Mouse (Mus musculus): Measurements from ENCODE around the gene Stub1. TPM values are rescaled to one million over a fixed set of nuclear protein-coding genes. Genes with fewer than 3 reads are reported as not detected.

Gene Stub1
- polyA plus RNA-seq, 1 experiment from 2014 or later = 303 TPM

DNA sequence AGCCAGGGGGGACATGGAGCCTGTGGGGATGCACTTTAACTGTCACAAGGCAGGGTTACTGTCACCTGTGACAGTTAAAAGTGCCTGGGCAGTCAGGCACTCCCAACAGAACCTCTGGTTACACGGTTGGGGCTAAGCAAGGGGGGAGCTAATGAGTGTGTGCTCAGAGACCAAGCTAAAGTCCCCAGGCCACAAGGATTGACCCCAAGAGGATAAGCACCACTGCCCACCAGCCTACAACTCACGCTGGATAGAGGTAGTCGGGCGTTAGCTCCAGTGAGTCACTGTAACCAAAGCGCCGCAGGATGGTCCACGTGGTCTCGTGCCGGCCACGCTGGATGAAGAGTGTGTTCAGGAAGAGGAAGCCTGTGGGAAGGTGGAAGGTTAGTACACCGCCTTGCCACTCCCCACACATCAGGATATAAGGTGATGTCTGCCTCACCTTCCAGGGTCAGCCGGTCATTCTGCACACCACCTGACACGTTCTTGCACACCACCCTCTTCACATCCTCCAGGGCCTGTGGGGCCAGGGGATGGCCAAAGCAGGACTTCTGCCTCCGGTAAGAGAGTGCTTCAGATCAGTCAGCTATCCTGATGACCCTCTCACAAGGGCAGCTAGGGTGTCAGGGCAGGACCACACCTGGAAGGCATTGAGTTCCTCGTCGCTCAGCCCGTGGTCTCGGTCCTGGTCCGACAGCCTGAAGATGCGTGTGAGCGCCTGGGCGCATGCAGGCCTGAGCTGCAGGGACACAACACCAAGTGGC lies 8.1 kb upstream of the Stub1 start, which contains the start of gene Gm20683:
TSS of gene Gm20683 (minus strand) at position 647 of the 764 bp plus-strand sequence.
- no peak within 1 kb of the TSS for H3K27ac ChIP-seq
- H3K36me3 ChIP-seq (ENCODE audit: poor library complexity, severe bottlenecking) = peaks cover 59% of the 10 kb centered on the region
- WGBS = 96% methylated on average over 22 of the region's 22 CpGs
- H3K27me3 ChIP-seq = no peaks in the 10 kb centered on the region
- H3K9me3 ChIP-seq (replicated peaks) = no peaks in the 10 kb centered on the region
- no peak within 1 kb of the TSS for H3K4me3 ChIP-seq
- H3K9ac ChIP-seq = 0 out of 2 replicates have a peak within 1 kb of the TSS, but pooled peaks have one; percentile 8
- peaks cover 37% of the 10 kb centered on the region for H3K4me1 ChIP-seq
- no peak for ATAC-seq
- no peak within 1 kb of the TSS for H3K4me2 ChIP-seq

GRCm38 (mm10) chr17:25840519-25840918 lies 7.3 kb upstream of the Stub1 start:
- H3K9ac ChIP-seq = no peak overlapping the region
- H3K4me1 ChIP-seq = peaks cover 44% of the 10 kb centered on the region
- H3K4me2 ChIP-seq = no peak overlapping the region
- no peaks in the 10 kb centered on the region for H3K27me3 ChIP-seq
- H3K9me3 ChIP-seq (replicated peaks) = no peaks in the 10 kb centered on the region
- H3K4me3 ChIP-seq = no peak overlapping the region
- no peak overlapping the region for H3K27ac ChIP-seq
- no peak for ATAC-seq
- peaks cover 56% of the 10 kb centered on the region for H3K36me3 ChIP-seq (ENCODE audit: poor library complexity, severe bottlenecking)
- WGBS = 93% methylated on average over 6 of the region's 6 CpGs

- peaks cover 57% of the 10 kb centered on the region for H3K36me3 ChIP-seq (ENCODE audit: poor library complexity, severe bottlenecking)
- no peaks in the 10 kb centered on the region for H3K9me3 ChIP-seq (replicated peaks)
- no peak overlapping the region for H3K4me2 ChIP-seq
- H3K4me1 ChIP-seq = peaks cover 49% of the 10 kb centered on the region
- no peak overlapping the region for H3K27ac ChIP-seq
- no peak overlapping the region for H3K4me3 ChIP-seq
- no peak overlapping the region for H3K9ac ChIP-seq
- 87% methylated on average over 14 of the region's 14 CpGs for WGBS
- no peaks in the 10 kb centered on the region for H3K27me3 ChIP-seq
- ATAC-seq = no peak
Measured at GRCm38 (mm10) chr17:25839455-25840235, 6.4 kb upstream of the Stub1 start.

GRCm38 (mm10) chr17:25838904-25839303 lies 5.7 kb upstream of the Stub1 start:
- WGBS = 87% methylated on average over 4 of the region's 4 CpGs
- Histone ChIP-seq H3K4me1 (peaks cover 54% of the 10 kb centered on the region), H3K36me3 (ENCODE audit: poor library complexity, severe bottlenecking) (peaks cover 57% of the 10 kb centered on the region)

GRCm38 (mm10) chr17:25837533-25837932 lies 4.3 kb upstream of the Stub1 start:
- WGBS = 27% methylated on average over 3 of the region's 3 CpGs
- Histone ChIP-seq H3K9me3 (replicated peaks) (no peaks in the 10 kb centered on the region), H3K9ac (peak overlapping the region; percentile 75), H3K4me2 (peak overlapping the region; percentile 79), H3K4me1 (peaks cover 50% of the 10 kb centered on the region), H3K27me3 (no peaks in the 10 kb centered on the region), H3K4me3 (peak overlapping the region; percentile 44; the same call in 1 of the 2 replicates), H3K36me3 (ENCODE audit: poor library complexity, severe bottlenecking) (peaks cover 57% of the 10 kb centered on the region), H3K27ac (peak overlapping the region; percentile 82)
- ATAC-seq = no peak

More at GRCm38 (mm10) chr17:25838904-25839303, 5.7 kb upstream of the Stub1 start:
- Histone ChIP-seq H3K9me3 (replicated peaks) (no peaks in the 10 kb centered on the region), H3K27me3 (no peaks in the 10 kb centered on the region), H3K4me2 (no peak overlapping the region), H3K4me3 (no peak overlapping the region), H3K9ac (no peak overlapping the region), H3K27ac (no peak overlapping the region)
- no peak for ATAC-seq

DNA sequence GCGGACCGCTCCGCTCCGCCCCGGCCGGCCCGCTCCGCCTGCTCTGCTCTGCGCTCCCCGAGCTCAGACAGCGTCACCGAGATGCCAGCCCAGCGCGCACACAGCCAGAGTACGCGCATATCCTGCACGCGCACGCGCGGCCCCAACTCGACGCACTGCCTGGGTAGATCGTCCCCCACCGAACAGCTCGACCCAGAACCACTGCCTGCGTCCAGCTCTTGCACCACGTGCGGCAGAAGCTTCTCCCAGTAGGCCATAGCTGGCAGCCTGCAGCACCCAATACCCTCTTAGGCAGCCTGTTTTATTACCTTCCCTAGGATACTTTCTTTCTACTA lies 3.8 kb upstream of the Stub1 start, which contains the start of gene Rhbdl1:
TSS of gene Rhbdl1 (minus strand) at position 220 of the 335 bp plus-strand sequence.
- Histone ChIP-seq H3K27me3 (no peaks in the 10 kb centered on the region), H3K9ac (peak within 1 kb of the TSS; percentile 75), H3K4me3 (peak within 1 kb of the TSS; percentile 44), H3K27ac (peak within 1 kb of the TSS; percentile 82), H3K9me3 (replicated peaks) (no peaks in the 10 kb centered on the region), H3K36me3 (ENCODE audit: poor library complexity, severe bottlenecking) (peaks cover 52% of the 10 kb centered on the region), H3K4me2 (peak within 1 kb of the TSS; percentile 79), H3K4me1 (peaks cover 51% of the 10 kb centered on the region)
- peak; percentile 29 for ATAC-seq
- WGBS = under 1% methylated on average over 29 of the region's 29 CpGs

GRCm38 (mm10) chr17:25836397-25837075 lies 3.3 kb upstream of the Stub1 start:
- Histone ChIP-seq H3K27ac (peak overlapping the region; percentile 82), H3K4me2 (peak overlapping the region; percentile 79), H3K4me1 (peaks cover 56% of the 10 kb centered on the region), H3K36me3 (ENCODE audit: poor library complexity, severe bottlenecking) (peaks cover 50% of the 10 kb centered on the region), H3K9me3 (replicated peaks) (no peaks in the 10 kb centered on the region), H3K9ac (peak overlapping the region; percentile 75), H3K4me3 (peak overlapping the region; percentile 44), H3K27me3 (no peaks in the 10 kb centered on the region)
- ATAC-seq = no peak
- WGBS = 20% methylated on average over 23 of the region's 23 CpGs

DNA sequence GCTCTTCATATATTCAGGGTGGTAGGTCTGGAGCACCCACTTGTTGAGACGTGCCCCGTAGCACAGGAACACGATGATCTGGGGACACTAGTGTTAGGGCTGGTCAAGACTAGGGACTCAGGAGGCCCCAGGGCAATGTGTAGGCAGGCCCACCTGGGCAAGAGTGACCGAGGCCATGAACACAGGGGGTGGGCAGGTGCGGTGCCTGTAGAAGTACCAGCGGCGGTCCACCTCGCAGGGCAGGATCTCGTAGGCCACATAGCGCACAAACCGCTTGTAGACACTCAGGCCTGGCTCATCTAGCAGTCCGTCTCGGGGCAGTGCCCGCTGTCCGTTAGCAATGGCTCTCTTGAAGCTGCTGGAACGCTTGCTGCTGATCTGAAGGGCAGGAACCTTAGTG lies 2.6 kb upstream of the Stub1 start:
- Histone ChIP-seq H3K27me3 (no peaks in the 10 kb centered on the region), H3K36me3 (ENCODE audit: poor library complexity, severe bottlenecking) (peaks cover 50% of the 10 kb centered on the region), H3K9me3 (replicated peaks) (no peaks in the 10 kb centered on the region), H3K27ac (peak overlapping the region; percentile 82; the same call in 1 of the 2 replicates), H3K4me2 (peak overlapping the region; percentile 79), H3K4me3 (no peak overlapping the region), H3K9ac (peak overlapping the region; percentile 75), H3K4me1 (peaks cover 63% of the 10 kb centered on the region)
- 94% methylated on average over 16 of the region's 16 CpGs for WGBS
- no peak for ATAC-seq

- Histone ChIP-seq H3K27ac (no peak overlapping the region; the same call in 1 of the 2 replicates), H3K9me3 (replicated peaks) (no peaks in the 10 kb centered on the region), H3K9ac (peak overlapping the region; percentile 27), H3K4me2 (peak overlapping the region; percentile 98), H3K36me3 (ENCODE audit: poor library complexity, severe bottlenecking) (peaks cover 50% of the 10 kb centered on the region), H3K4me1 (peaks cover 69% of the 10 kb centered on the region), H3K4me3 (no peak overlapping the region), H3K27me3 (no peaks in the 10 kb centered on the region)
- ATAC-seq = no peak
- WGBS = 93% methylated on average over 7 of the region's 7 CpGs
Measured at GRCm38 (mm10) chr17:25835301-25835700, 2.1 kb upstream of the Stub1 start.

- Histone ChIP-seq H3K4me3 (peak overlapping the region; percentile 87), H3K27ac (no peak overlapping the region)
Measured at GRCm38 (mm10) chr17:25834595-25835222, 1.5 kb upstream of the Stub1 start.

DNA sequence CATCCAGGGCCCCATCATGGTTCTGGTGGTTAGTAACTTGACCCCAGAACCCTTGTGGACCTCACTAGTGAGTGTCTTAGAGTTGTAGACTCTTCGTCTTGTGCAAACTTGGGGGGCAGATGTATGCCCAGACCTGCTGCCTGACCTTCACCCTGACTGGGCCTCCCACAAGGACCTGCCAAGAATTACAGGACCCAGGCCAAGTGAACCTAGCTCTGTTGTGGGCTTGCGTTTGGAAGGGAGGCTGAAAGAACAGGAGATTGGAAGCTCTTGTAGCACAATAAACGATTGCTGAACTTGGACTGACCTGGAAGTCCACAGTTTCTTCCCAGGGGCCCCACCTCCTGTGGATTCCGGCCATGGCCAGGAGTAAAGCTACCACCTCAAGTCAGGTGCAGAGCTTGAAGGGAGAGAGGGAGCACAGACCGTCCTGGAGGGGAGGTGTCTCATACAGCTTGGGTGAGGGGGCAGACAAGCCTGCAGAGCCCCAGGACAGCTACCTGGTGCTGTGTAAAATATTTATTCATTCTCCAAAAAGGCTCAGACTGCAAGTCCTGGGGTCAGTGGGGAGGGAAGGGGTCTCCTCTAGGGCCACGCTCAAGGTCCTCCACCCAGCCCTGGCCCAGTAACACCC lies 874 bp upstream of the Stub1 start:
- H3K9me3 ChIP-seq (replicated peaks) = no peaks in the 10 kb centered on the region
- H3K9ac ChIP-seq = peak overlapping the region; percentile 89
- peak overlapping the region; percentile 98 for H3K4me2 ChIP-seq
- peaks cover 45% of the 10 kb centered on the region for H3K36me3 ChIP-seq (ENCODE audit: poor library complexity, severe bottlenecking)
- ATAC-seq = no peak
- peak overlapping the region; percentile 87 for H3K4me3 ChIP-seq
- no peaks in the 10 kb centered on the region for H3K27me3 ChIP-seq
- H3K4me1 ChIP-seq = peaks cover 78% of the 10 kb centered on the region
- H3K27ac ChIP-seq = peak overlapping the region; percentile 90; the same call in 1 of the 2 replicates
- 54% methylated on average over 6 of the region's 6 CpGs for WGBS

More at GRCm38 (mm10) chr17:25834595-25835222, 1.5 kb upstream of the Stub1 start:
- no peak for ATAC-seq
- H3K36me3 ChIP-seq (ENCODE audit: poor library complexity, severe bottlenecking) = peaks cover 50% of the 10 kb centered on the region
- no peaks in the 10 kb centered on the region for H3K9me3 ChIP-seq (replicated peaks)
- H3K4me1 ChIP-seq = peaks cover 74% of the 10 kb centered on the region
- peak overlapping the region; percentile 98 for H3K4me2 ChIP-seq
- H3K9ac ChIP-seq = peak overlapping the region; percentile 89
- 87% methylated on average over 12 of the region's 12 CpGs for WGBS
- no peaks in the 10 kb centered on the region for H3K27me3 ChIP-seq
